Mouse (Mus musculus) lung, postnatal 0 days (tissue): ENCODE results near the gene Tspan9. TPM values are rescaled to one million over a fixed set of nuclear protein-coding genes. Genes with fewer than 3 reads are reported as not detected.
A peak's percentile ranks its signal among the peaks of the same experiment; 100 is the strongest.

Experiments
- ATAC-seq: fragments of 200-750 bp; cut with Nextera tagmentation; 2 replicates; pipeline ENCODE4 v1.8.0; 2017; ENCODE audit warnings: moderate library complexity
- DNase-seq: peaks from one replicate; pipeline ENCODE4 v3.0.0-alpha.2; 2016; ENCODE audit warnings: low spot score
- H3K27ac ChIP-seq: fragments of 300-500 bp; sonication (generic); 2 replicates; pipeline ENCODE4 v1.5.1; 2014; ENCODE audit warnings: antibody characterized with exemption, mild to moderate bottlenecking, low read length, mixed read lengths
- H3K27me3 ChIP-seq: fragments of 300-500 bp; sonication (generic); replicated peaks from 2 replicates; pipeline ENCODE4 v1.6.1; 2014; ENCODE audit warnings: low read length, mixed read lengths; ENCODE audit not compliant: insufficient read depth
- H3K36me3 ChIP-seq: fragments of 300-500 bp; sonication (generic); 2 replicates; pipeline ENCODE4 v1.6.1; 2014; ENCODE audit warnings: low read length, mixed read lengths; ENCODE audit not compliant: insufficient read depth
- H3K4me1 ChIP-seq: fragments of 300-500 bp; sonication (generic); 2 replicates; pipeline ENCODE4 v1.6.1; 2014; ENCODE audit warnings: antibody characterized with exemption, low read depth, low read length, mixed read lengths; ENCODE audit not compliant: insufficient read depth
- H3K4me2 ChIP-seq: fragments of 300-500 bp; sonication (generic); replicated peaks from 2 replicates; pipeline ENCODE4 v1.6.1; 2014; ENCODE audit warnings: low read depth, mild to moderate bottlenecking, low read length, moderate library complexity, mixed read lengths
- H3K4me3 ChIP-seq: fragments of 300-500 bp; sonication (generic); 2 replicates; pipeline ENCODE4 v1.5.1; 2014; ENCODE audit warnings: low read depth, low read length
- H3K9ac ChIP-seq: fragments of 300-500 bp; sonication (generic); replicated peaks from 2 replicates; pipeline ENCODE4 v1.6.1; 2014; ENCODE audit warnings: low read depth, mild to moderate bottlenecking
- H3K9me3 ChIP-seq: fragments of 300-500 bp; sonication (generic); 2 replicates; pipeline ENCODE4 v1.6.1; 2016; ENCODE audit warnings: low read length, mixed read lengths
- CTCF ChIP-seq: IDR thresholded peaks from 2 replicates; pipeline ENCODE4 v1.5.1; 2016; ENCODE audit warnings: antibody characterized with exemption, mild to moderate bottlenecking
- EP300 ChIP-seq: IDR thresholded peaks from 2 replicates; pipeline ENCODE4 v1.6.1; 2016; ENCODE audit warnings: antibody characterized with exemption, mild to moderate bottlenecking, control low read depth
- WGBS: fragments of 180-500 bp; shearing (Covaris S2); extraction: QIAGEN DNeasy Blood & Tissue Kit; methylation state at CpG from one replicate; pipeline ENCODE4 v1.1.7; 2014; 5-methylcytosine and 5-hydroxymethylcytosine counted together
- polyA plus RNA-seq: library from polyadenylated mRNA; unstranded; fragments of >200 nt; fragmentation: Nextera tagmentation; extraction: Ambion mirVana; gene quantifications from 2 replicates; pipeline ENCODE4 v1.2.1, GENCODE M21; 2015

Gene Tspan9
- polyA plus RNA-seq = 136 and 158 TPM in 2 replicates

GRCm38 (mm10) chr6:128143390-128144020 is at the start of gene Tspan9:
Tspan9 (minus strand) TSS chr6:128143594.
- Histone ChIP-seq H3K27me3 (no peaks in the 10 kb centered on the region), H3K9ac (peak within 1 kb of the TSS; percentile 71)
- WGBS = 0% methylated on average over 27 of the region's 56 CpGs

GRCm38 (mm10) chr6:128183521-128183920 is 40.1 kb upstream of the Tspan9 start:
- DNase-seq = no peak
- no peaks in the 10 kb centered on the region for H3K36me3 ChIP-seq
- H3K9ac ChIP-seq = no peak overlapping the region
- no peak overlapping the region for H3K4me2 ChIP-seq
- H3K4me3 ChIP-seq = no peak overlapping the region
- no peaks in the 10 kb centered on the region for H3K27me3 ChIP-seq
- no peaks in the 10 kb centered on the region for H3K4me1 ChIP-seq
- no peak for ATAC-seq
- TF ChIP-seq CTCF (peak; percentile 35), EP300 (no peak)
- H3K27ac ChIP-seq = no peak overlapping the region
- no peaks in the 10 kb centered on the region for H3K9me3 ChIP-seq
- WGBS = 16% methylated on average over 2 of the region's 2 CpGs

More at GRCm38 (mm10) chr6:128143390-128144020, at the start of gene Tspan9:
- Histone ChIP-seq H3K4me1 (no peaks in the 10 kb centered on the region), H3K27ac (peak within 1 kb of the TSS; percentile 92), H3K36me3 (no peaks in the 10 kb centered on the region), H3K4me2 (peak within 1 kb of the TSS; percentile 86), H3K9me3 (no peaks in the 10 kb centered on the region), H3K4me3 (peak within 1 kb of the TSS; percentile 81)
- DNase-seq (peak; percentile 85), ATAC-seq (peak; percentile 92)
- TF ChIP-seq CTCF (peak; percentile 45), EP300 (no peak)

- no peaks in the 10 kb centered on the region for H3K9me3 ChIP-seq
- ATAC-seq = no peak
Measured at GRCm38 (mm10) chr6:128181176-128181575, 37.8 kb upstream of the Tspan9 start.

GRCm38 (mm10) chr6:128179651-128180050 is 36.3 kb upstream of the Tspan9 start:
- Histone ChIP-seq H3K4me3 (no peak overlapping the region), H3K4me1 (no peaks in the 10 kb centered on the region), H3K9ac (no peak overlapping the region), H3K4me2 (no peak overlapping the region), H3K9me3 (no peaks in the 10 kb centered on the region), H3K27me3 (no peaks in the 10 kb centered on the region), H3K36me3 (no peaks in the 10 kb centered on the region), H3K27ac (no peak overlapping the region)
- DNase-seq = no peak
- ATAC-seq = no peak
- 93% methylated on average over 1 of the region's 1 CpGs for WGBS
- TF ChIP-seq EP300 (no peak), CTCF (no peak)

More at GRCm38 (mm10) chr6:128181176-128181575, 37.8 kb upstream of the Tspan9 start:
- Histone ChIP-seq H3K4me2 (no peak overlapping the region), H3K27me3 (no peaks in the 10 kb centered on the region), H3K9ac (no peak overlapping the region), H3K4me1 (no peaks in the 10 kb centered on the region), H3K4me3 (no peak overlapping the region), H3K36me3 (no peaks in the 10 kb centered on the region), H3K27ac (no peak overlapping the region)
- WGBS = 42% methylated on average over 5 of the region's 5 CpGs
- no peak for TF ChIP-seq CTCF
- no peak for TF ChIP-seq EP300
- peak; percentile 24 for DNase-seq

- DNase-seq (no peak), ATAC-seq (no peak)
- no peak overlapping the region for H3K9ac ChIP-seq
- H3K36me3 ChIP-seq = no peaks in the 10 kb centered on the region
- H3K27ac ChIP-seq = no peak overlapping the region
- TF ChIP-seq EP300 = no peak
- peak; percentile 41 for TF ChIP-seq CTCF
- H3K4me2 ChIP-seq = no peak overlapping the region
- WGBS = 77% methylated on average over 5 of the region's 5 CpGs
- H3K4me1 ChIP-seq = no peaks in the 10 kb centered on the region
- H3K9me3 ChIP-seq = no peaks in the 10 kb centered on the region
- no peak overlapping the region for H3K4me3 ChIP-seq
- no peaks in the 10 kb centered on the region for H3K27me3 ChIP-seq
Measured at GRCm38 (mm10) chr6:128179247-128179646, 35.9 kb upstream of the Tspan9 start.

- no peaks in the 10 kb centered on the region for H3K27me3 ChIP-seq
- H3K9ac ChIP-seq = no peak overlapping the region
- no peak overlapping the region for H3K27ac ChIP-seq
- H3K4me2 ChIP-seq = no peak overlapping the region
- H3K4me1 ChIP-seq = no peaks in the 10 kb centered on the region
- no peak overlapping the region for H3K4me3 ChIP-seq
- DNase-seq = no peak
- TF ChIP-seq CTCF (no peak), EP300 (no peak)
- H3K36me3 ChIP-seq = no peaks in the 10 kb centered on the region
- no peak for ATAC-seq
- WGBS = 90% methylated on average over 2 of the region's 2 CpGs
- no peaks in the 10 kb centered on the region for H3K9me3 ChIP-seq
Measured at GRCm38 (mm10) chr6:128178681-128179080, 35.3 kb upstream of the Tspan9 start.
